Mouse (Mus musculus): ENCODE results near the gene Casr. TPM values are rescaled to one million over a fixed set of nuclear protein-coding genes. Genes with fewer than 3 reads are reported as not detected.

The Casr gene
- polyA plus RNA-seq, 1 experiment from 2014 or later = 0.04 TPM

DNA sequence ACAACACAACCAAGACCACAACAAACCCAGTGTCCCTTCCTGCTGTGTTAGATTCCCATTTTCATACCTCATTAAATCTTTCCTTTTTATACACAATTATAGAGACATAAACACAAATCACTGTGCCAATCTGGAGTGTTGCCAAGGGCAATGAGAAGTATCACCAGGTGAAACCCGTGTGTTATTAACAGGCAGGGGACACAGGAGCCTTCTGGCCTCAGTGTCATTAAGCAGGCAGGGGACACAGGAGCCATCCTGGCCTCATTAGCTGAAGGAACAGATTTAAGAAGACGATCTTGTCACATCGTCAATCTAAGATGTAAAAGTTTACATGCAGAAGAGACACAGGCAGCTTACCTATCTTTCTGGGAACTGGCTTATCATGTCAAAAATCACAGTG is 33.1 kb downstream of the Casr start:
- Histone ChIP-seq H3K36me3 (ENCODE audit: control insufficient read depth, insufficient read depth, low read length) (no peaks in the 10 kb centered on the region), H3K4me3 (ENCODE audit: low read length) (no peak overlapping the region), H3K4me2 (ENCODE audit: low read depth, low read length) (no peak overlapping the region), H3K4me1 (replicated peaks; ENCODE audit: control insufficient read depth, insufficient read depth, low read length) (no peaks in the 10 kb centered on the region), H3K27ac (ENCODE audit: low read length) (no peak overlapping the region), H3K9ac (ENCODE audit: low read length) (no peak overlapping the region), H3K9me3 (ENCODE audit: control insufficient read depth, low read length) (no peaks in the 10 kb centered on the region), H3K27me3 (ENCODE audit: control insufficient read depth, insufficient read depth, low read depth, low read length) (no peaks in the 10 kb centered on the region)
- 75% methylated on average over 3 of the region's 3 CpGs for WGBS
- ATAC-seq (ENCODE audit: low read depth) = no peak

DNA sequence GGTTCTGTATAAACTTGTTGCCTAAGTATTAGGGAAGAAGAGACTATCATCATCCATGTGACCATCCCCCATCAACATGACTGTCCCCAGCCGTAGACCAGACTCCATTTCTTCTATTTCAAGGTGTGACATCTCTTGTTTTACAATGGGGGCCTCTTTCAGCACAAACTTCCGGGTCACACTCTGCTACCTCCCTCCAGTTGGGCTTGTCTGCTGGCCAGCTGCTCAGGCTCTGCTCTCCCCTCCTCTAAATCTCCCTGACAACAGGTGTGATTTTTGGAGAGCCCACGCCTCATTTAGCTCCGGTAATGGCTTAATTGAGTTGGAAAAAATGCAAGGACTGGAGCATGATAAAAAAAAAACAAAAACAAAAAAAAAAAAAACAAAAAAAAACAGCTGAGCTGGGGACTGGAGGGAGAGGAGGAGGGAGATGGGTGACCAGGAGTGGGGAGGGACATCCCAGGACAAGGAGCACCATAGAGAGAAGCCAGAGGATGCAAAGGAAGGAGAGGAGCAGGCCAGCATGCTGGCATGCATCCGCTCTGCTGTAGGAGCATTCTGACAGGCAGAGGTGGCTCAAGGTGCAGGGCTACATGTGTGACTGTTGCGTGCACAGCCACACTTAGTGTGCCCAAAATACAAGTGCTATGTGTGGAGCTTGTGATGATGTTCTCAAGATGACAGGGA is 35.2 kb downstream of the Casr start:
- WGBS = 50% methylated on average over 6 of the region's 6 CpGs
- Histone ChIP-seq H3K9ac (ENCODE audit: low read length) (no peak overlapping the region), H3K9me3 (ENCODE audit: control insufficient read depth, low read length) (no peaks in the 10 kb centered on the region), H3K27me3 (ENCODE audit: control insufficient read depth, insufficient read depth, low read depth, low read length) (no peaks in the 10 kb centered on the region), H3K4me3 (ENCODE audit: low read length) (no peak overlapping the region), H3K4me2 (ENCODE audit: low read depth, low read length) (no peak overlapping the region), H3K36me3 (ENCODE audit: control insufficient read depth, insufficient read depth, low read length) (no peaks in the 10 kb centered on the region), H3K4me1 (replicated peaks; ENCODE audit: control insufficient read depth, insufficient read depth, low read length) (no peaks in the 10 kb centered on the region), H3K27ac (ENCODE audit: low read length) (no peak overlapping the region)
- ATAC-seq (ENCODE audit: low read depth) = no peak

DNA sequence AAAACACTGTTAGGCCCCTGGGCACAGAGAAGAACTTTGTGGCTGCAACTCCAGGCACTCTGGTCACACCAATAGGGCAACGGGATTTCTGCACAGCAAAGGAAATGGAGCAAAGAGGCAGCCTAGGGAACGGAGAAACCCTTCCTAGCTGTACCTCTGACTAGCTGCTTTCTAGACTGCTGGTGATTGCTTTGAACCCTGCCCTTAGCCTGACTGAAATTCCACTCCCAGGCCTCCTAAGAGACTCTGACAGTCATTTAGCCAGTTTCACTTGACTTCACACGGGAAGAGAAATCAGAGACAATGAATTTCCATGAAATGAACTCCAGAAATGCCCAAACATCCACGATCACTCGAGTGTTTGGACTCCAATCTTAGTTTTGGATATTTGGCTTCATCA is 38.8 kb downstream of the Casr start:
- 64% methylated on average over 5 of the region's 5 CpGs for WGBS
- Histone ChIP-seq H3K4me3 (ENCODE audit: low read length) (no peak overlapping the region), H3K9me3 (ENCODE audit: control insufficient read depth, low read length) (no peaks in the 10 kb centered on the region)

DNA sequence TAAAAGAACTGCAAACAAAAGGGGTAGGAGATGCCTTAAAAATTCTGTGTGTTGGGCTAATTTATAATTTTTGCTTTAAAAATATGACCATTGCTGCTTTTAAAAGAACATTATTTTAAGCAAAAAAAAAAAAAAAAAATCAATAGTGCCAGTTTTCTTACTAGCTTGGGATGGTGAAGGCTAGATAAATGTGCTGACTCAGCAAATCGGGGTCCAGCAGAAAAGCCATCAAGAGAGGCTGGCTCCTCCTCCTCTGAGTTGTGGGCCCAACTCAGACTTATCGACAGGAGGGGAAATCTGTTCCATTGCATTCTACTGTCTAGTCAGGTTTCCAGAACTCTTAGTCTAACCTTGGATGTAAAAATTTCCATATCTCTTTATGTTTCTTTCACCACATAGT is 45.6 kb downstream of the Casr start:
- H3K27ac ChIP-seq (ENCODE audit: low read length) = no peak overlapping the region
- no peak overlapping the region for H3K9ac ChIP-seq (ENCODE audit: low read length)
- no peaks in the 10 kb centered on the region for H3K36me3 ChIP-seq (ENCODE audit: control insufficient read depth, insufficient read depth, low read length)
- ATAC-seq (ENCODE audit: low read depth) = no peak
- no peak overlapping the region for H3K4me2 ChIP-seq (ENCODE audit: low read depth, low read length)
- WGBS = 68% methylated on average over 2 of the region's 2 CpGs
- H3K4me1 ChIP-seq (replicated peaks; ENCODE audit: control insufficient read depth, insufficient read depth, low read length) = no peaks in the 10 kb centered on the region
- H3K27me3 ChIP-seq (ENCODE audit: control insufficient read depth, insufficient read depth, low read depth, low read length) = no peaks in the 10 kb centered on the region
- no peaks in the 10 kb centered on the region for H3K9me3 ChIP-seq (ENCODE audit: control insufficient read depth, low read length)
- no peak overlapping the region for H3K4me3 ChIP-seq (ENCODE audit: low read length)

More for the DNA sequence above, 38.8 kb downstream of the Casr start:
- Histone ChIP-seq H3K4me2 (ENCODE audit: low read depth, low read length) (no peak overlapping the region), H3K4me1 (replicated peaks; ENCODE audit: control insufficient read depth, insufficient read depth, low read length) (no peaks in the 10 kb centered on the region), H3K27me3 (ENCODE audit: control insufficient read depth, insufficient read depth, low read depth, low read length) (no peaks in the 10 kb centered on the region), H3K36me3 (ENCODE audit: control insufficient read depth, insufficient read depth, low read length) (no peaks in the 10 kb centered on the region), H3K9ac (ENCODE audit: low read length) (no peak overlapping the region), H3K27ac (ENCODE audit: low read length) (no peak overlapping the region)
- ATAC-seq (ENCODE audit: low read depth) = no peak

DNA sequence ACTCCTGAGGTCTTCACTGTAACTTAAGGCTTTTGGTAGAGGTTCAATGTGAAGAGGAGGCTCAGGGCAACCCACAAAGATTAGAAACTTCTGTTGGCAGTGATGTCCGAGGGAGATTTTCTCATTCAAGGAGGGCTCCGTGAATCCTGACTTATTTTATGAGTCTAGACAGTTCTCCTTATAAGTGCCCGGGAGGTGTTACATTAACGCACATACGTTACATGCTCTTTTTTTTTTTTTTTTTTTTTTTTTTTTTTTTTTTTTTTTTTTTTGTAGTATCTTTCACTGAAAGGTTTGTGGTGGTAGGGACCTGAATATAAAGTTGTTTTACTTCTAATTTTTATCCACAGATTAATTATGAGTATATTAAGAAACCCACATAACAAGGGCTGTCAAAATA is 54.6 kb downstream of the Casr start:
- H3K4me1 ChIP-seq (replicated peaks; ENCODE audit: control insufficient read depth, insufficient read depth, low read length) = no peaks in the 10 kb centered on the region
- H3K4me2 ChIP-seq (ENCODE audit: low read depth, low read length) = no peak overlapping the region
- H3K9ac ChIP-seq (ENCODE audit: low read length) = no peak overlapping the region
- no peak overlapping the region for H3K4me3 ChIP-seq (ENCODE audit: low read length)
- no peak overlapping the region for H3K27ac ChIP-seq (ENCODE audit: low read length)
- H3K9me3 ChIP-seq (ENCODE audit: control insufficient read depth, low read length) = no peaks in the 10 kb centered on the region
- no peak for ATAC-seq (ENCODE audit: low read depth)
- WGBS = 83% methylated on average over 5 of the region's 5 CpGs
- no peaks in the 10 kb centered on the region for H3K27me3 ChIP-seq (ENCODE audit: control insufficient read depth, insufficient read depth, low read depth, low read length)
- H3K36me3 ChIP-seq (ENCODE audit: control insufficient read depth, insufficient read depth, low read length) = no peaks in the 10 kb centered on the region

DNA sequence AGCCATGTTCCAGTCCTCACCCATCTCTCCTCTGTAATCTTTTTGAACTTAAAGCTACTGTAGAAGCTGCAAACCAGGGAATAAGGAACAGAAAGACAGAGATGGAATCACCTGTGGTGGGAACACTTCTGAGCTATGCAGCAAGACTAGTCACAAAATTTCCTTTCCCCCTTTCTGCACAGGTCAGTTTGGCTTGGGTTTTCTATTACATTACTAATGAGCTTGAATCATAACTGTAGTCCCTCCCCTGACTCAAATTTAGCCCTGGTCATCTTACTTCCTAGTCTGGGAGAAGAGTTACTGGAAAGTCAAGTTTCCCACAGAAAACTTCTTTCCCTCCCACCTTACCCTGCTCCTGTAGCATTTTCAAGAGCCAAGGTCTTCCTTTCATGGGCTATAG is 55.1 kb downstream of the Casr start:
- H3K9ac ChIP-seq (ENCODE audit: low read length) = no peak overlapping the region
- H3K27ac ChIP-seq (ENCODE audit: low read length) = no peak overlapping the region
- H3K36me3 ChIP-seq (ENCODE audit: control insufficient read depth, insufficient read depth, low read length) = no peaks in the 10 kb centered on the region
- H3K9me3 ChIP-seq (ENCODE audit: control insufficient read depth, low read length) = no peaks in the 10 kb centered on the region
- no peaks in the 10 kb centered on the region for H3K27me3 ChIP-seq (ENCODE audit: control insufficient read depth, insufficient read depth, low read depth, low read length)
- ATAC-seq (ENCODE audit: low read depth) = no peak
- no peak overlapping the region for H3K4me2 ChIP-seq (ENCODE audit: low read depth, low read length)
- no peaks in the 10 kb centered on the region for H3K4me1 ChIP-seq (replicated peaks; ENCODE audit: control insufficient read depth, insufficient read depth, low read length)
- H3K4me3 ChIP-seq (ENCODE audit: low read length) = no peak overlapping the region

DNA sequence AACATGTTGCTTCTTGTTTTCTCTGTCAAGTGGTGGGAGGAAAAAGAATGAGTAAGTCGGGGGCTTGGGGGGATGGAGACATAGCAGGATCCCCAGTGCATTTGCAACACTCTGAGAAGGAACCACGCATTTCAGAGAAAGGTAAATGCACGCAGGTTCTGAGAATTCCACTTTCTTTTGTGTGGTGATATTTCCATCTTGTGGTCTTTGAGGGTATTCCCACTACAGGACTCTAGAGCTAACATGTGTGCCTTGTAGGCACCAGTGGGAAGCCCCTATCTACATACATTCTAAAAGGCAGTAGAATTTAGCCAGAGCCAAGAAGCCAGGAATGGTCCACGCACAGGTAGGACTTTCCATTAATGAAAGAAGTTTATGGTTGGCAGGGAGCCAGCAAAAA is 56.0 kb downstream of the Casr start:
- 46% methylated on average over 4 of the region's 4 CpGs for WGBS
- no peak overlapping the region for H3K4me3 ChIP-seq (ENCODE audit: low read length)
- H3K27ac ChIP-seq (ENCODE audit: low read length) = no peak overlapping the region
- ATAC-seq (ENCODE audit: low read depth) = no peak
- no peak overlapping the region for H3K4me2 ChIP-seq (ENCODE audit: low read depth, low read length)
- no peak overlapping the region for H3K9ac ChIP-seq (ENCODE audit: low read length)
- H3K9me3 ChIP-seq (ENCODE audit: control insufficient read depth, low read length) = no peaks in the 10 kb centered on the region
- H3K36me3 ChIP-seq (ENCODE audit: control insufficient read depth, insufficient read depth, low read length) = no peaks in the 10 kb centered on the region
- H3K4me1 ChIP-seq (replicated peaks; ENCODE audit: control insufficient read depth, insufficient read depth, low read length) = no peaks in the 10 kb centered on the region
- H3K27me3 ChIP-seq (ENCODE audit: control insufficient read depth, insufficient read depth, low read depth, low read length) = no peaks in the 10 kb centered on the region

DNA sequence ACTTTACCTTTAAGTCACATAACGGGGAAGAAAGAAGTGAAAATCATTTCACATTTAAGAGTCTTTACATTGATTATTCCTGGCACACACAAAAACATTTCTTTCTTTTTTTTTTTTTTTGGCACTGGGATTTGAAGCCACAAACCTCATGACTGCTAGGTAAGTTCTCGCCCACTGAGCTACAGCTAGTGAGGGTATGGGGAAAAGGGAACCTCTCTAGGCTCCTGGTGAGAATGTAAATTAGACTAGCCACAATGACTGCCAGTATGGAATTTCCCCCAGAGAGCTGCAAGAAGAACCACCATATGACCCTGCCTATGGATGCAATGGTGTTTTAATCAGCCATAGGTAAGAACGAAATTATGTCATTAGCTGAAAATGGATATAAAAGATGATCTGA is 56.8 kb downstream of the Casr start:
- Histone ChIP-seq H3K27ac (ENCODE audit: low read length) (no peak overlapping the region), H3K4me1 (replicated peaks; ENCODE audit: control insufficient read depth, insufficient read depth, low read length) (no peaks in the 10 kb centered on the region), H3K27me3 (ENCODE audit: control insufficient read depth, insufficient read depth, low read depth, low read length) (no peaks in the 10 kb centered on the region), H3K4me3 (ENCODE audit: low read length) (no peak overlapping the region), H3K9me3 (ENCODE audit: control insufficient read depth, low read length) (no peaks in the 10 kb centered on the region), H3K9ac (ENCODE audit: low read length) (no peak overlapping the region), H3K4me2 (ENCODE audit: low read depth, low read length) (no peak overlapping the region), H3K36me3 (ENCODE audit: control insufficient read depth, insufficient read depth, low read length) (no peaks in the 10 kb centered on the region)
- 77% methylated on average over 3 of the region's 3 CpGs for WGBS
- no peak for ATAC-seq (ENCODE audit: low read depth)

DNA sequence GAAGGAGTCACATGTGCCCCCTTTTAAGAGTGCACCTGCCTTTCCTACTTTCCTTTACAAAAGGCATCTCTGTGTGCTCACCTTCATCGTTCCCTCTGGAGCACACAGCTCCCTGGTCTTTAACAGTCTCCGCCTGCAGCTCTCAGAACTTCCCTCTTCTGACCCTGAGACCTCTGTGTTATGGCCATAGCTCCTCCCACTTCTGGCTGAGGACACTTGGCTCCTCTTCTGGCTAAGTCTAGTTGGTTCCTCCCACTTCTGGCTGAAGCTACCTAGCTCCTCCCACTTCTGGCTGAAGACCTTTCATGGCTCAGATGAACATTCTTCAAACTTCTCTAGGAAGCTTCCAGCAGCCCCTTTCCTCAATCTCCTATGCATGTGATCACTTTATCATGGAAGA is 59.7 kb downstream of the Casr start:
- H3K27ac ChIP-seq (ENCODE audit: low read length) = no peak overlapping the region
- no peak overlapping the region for H3K4me3 ChIP-seq (ENCODE audit: low read length)

DNA sequence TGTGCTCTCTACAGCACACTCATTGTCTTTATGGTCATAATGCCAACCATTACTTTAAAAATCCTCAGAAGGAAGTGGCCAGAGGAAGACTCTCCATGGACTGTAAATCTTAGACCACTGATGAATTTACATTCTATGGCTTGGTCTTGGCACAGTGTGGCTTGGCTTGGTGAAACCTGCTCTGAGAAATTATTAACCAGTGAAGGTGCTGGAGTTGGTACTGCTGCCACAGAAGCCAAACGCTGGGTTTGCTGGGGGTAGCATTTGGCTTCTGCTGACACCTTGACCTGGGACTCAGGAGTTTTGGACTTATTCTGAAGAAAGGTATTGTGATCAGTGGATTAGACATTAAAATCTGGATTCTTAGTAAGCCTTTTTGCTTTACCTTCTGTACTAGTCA is 69.5 kb downstream of the Casr start:
- ATAC-seq (ENCODE audit: low read depth) = no peak
- Histone ChIP-seq H3K4me1 (replicated peaks; ENCODE audit: control insufficient read depth, insufficient read depth, low read length) (no peaks in the 10 kb centered on the region), H3K9me3 (ENCODE audit: control insufficient read depth, low read length) (no peaks in the 10 kb centered on the region), H3K27me3 (ENCODE audit: control insufficient read depth, insufficient read depth, low read depth, low read length) (no peaks in the 10 kb centered on the region), H3K9ac (ENCODE audit: low read length) (no peak overlapping the region), H3K4me3 (ENCODE audit: low read length) (no peak overlapping the region), H3K27ac (ENCODE audit: low read length) (no peak overlapping the region), H3K36me3 (ENCODE audit: control insufficient read depth, insufficient read depth, low read length) (no peaks in the 10 kb centered on the region), H3K4me2 (ENCODE audit: low read depth, low read length) (no peak overlapping the region)
- WGBS = 55% methylated on average over 1 of the region's 1 CpGs

More for the DNA sequence above, 59.7 kb downstream of the Casr start:
- no peaks in the 10 kb centered on the region for H3K4me1 ChIP-seq (replicated peaks; ENCODE audit: control insufficient read depth, insufficient read depth, low read length)
- H3K9ac ChIP-seq (ENCODE audit: low read length) = no peak overlapping the region
- ATAC-seq (ENCODE audit: low read depth) = no peak
- H3K9me3 ChIP-seq (ENCODE audit: control insufficient read depth, low read length) = no peaks in the 10 kb centered on the region
- no peaks in the 10 kb centered on the region for H3K36me3 ChIP-seq (ENCODE audit: control insufficient read depth, insufficient read depth, low read length)
- no peaks in the 10 kb centered on the region for H3K27me3 ChIP-seq (ENCODE audit: control insufficient read depth, insufficient read depth, low read depth, low read length)
- 55% methylated on average over 2 of the region's 2 CpGs for WGBS
- no peak overlapping the region for H3K4me2 ChIP-seq (ENCODE audit: low read depth, low read length)

Data from lung, embryonic 16.5 days (tissue).